Mouse (Mus musculus): ENCODE results near the gene Dctd. TPM values are rescaled to one million over a fixed set of nuclear protein-coding genes. Genes with fewer than 3 reads are reported as not detected.
"Not testable (repeated sequence)": the region's sequence is repeated elsewhere in the genome, so short reads cannot be mapped to it uniquely, and the experiment has no call there.

Dctd gene
- polyA plus RNA-seq, 1 experiment, result 4.6 TPM

GRCm38 (mm10) chr8:48145766-48146165, 46.9 kb downstream of the Dctd start:
- DNase-seq (ENCODE audit: low read depth), result no peak

GRCm38 (mm10) chr8:48146449-48146848, 47.6 kb downstream of the Dctd start:
- no peak for DNase-seq (ENCODE audit: low read depth)

GRCm38 (mm10) chr8:48152062-48152738, 53.3 kb downstream of the Dctd start:
- DNase-seq (ENCODE audit: low read depth), result no peak

GRCm38 (mm10) chr8:48153360-48154121, 54.6 kb downstream of the Dctd start:
- DNase-seq (ENCODE audit: low read depth), result no peak

GRCm38 (mm10) chr8:48157718-48158117, 58.8 kb downstream of the Dctd start:
- DNase-seq (ENCODE audit: low read depth), result no peak

- no peak for DNase-seq (ENCODE audit: low read depth)
Measured at GRCm38 (mm10) chr8:48158560-48159217, 59.8 kb downstream of the Dctd start.

- no peak for DNase-seq (ENCODE audit: low read depth)
Measured at GRCm38 (mm10) chr8:48177406-48177805, 78.5 kb downstream of the Dctd start.

GRCm38 (mm10) chr8:48177876-48178275, 79.0 kb downstream of the Dctd start:
- no peak for DNase-seq (ENCODE audit: low read depth)

- no peak for DNase-seq (ENCODE audit: low read depth)
Measured at GRCm38 (mm10) chr8:48178993-48179392, 80.1 kb downstream of the Dctd start.

GRCm38 (mm10) chr8:48180146-48180545, 81.3 kb downstream of the Dctd start:
- DNase-seq (ENCODE audit: low read depth), result not testable (repeated sequence)

GRCm38 (mm10) chr8:48181000-48181399, 82.1 kb downstream of the Dctd start:
- DNase-seq (ENCODE audit: low read depth), result no peak

- DNase-seq (ENCODE audit: low read depth), result no peak
Measured at GRCm38 (mm10) chr8:48183758-48184157, 84.9 kb downstream of the Dctd start.

- DNase-seq (ENCODE audit: low read depth), result no peak
Measured at GRCm38 (mm10) chr8:48188586-48188985, 89.7 kb downstream of the Dctd start.

- no peak for DNase-seq (ENCODE audit: low read depth)
Measured at GRCm38 (mm10) chr8:48195971-48196370, 97.1 kb downstream of the Dctd start.

- no peak for DNase-seq (ENCODE audit: low read depth)
Measured at GRCm38 (mm10) chr8:48199171-48199570, 100.3 kb downstream of the Dctd start.

- no peak for DNase-seq (ENCODE audit: low read depth)
Measured at GRCm38 (mm10) chr8:48202632-48203031, 103.7 kb downstream of the Dctd start.

Other genes with a start within 250 kb of the Dctd start
- 9.1 and 9.7 TPM in 2 replicates for gene Wwc2, start 108.2 kb upstream of the Dctd start, polyA plus RNA-seq (2012; rRNA removed)